Mouse (Mus musculus) layer of hippocampus, adult 9-11 months (tissue): Measurements from ENCODE around the gene Cabin1.

Experiments used
- DNase-seq: peaks from one replicate; pipeline ENCODE4 v3.0.0; 2022

The Cabin1 gene

GRCm38 (mm10) chr10:75634610-75635009, 129.5 kb downstream of the Cabin1 start:
- no peak for DNase-seq

DNA sequence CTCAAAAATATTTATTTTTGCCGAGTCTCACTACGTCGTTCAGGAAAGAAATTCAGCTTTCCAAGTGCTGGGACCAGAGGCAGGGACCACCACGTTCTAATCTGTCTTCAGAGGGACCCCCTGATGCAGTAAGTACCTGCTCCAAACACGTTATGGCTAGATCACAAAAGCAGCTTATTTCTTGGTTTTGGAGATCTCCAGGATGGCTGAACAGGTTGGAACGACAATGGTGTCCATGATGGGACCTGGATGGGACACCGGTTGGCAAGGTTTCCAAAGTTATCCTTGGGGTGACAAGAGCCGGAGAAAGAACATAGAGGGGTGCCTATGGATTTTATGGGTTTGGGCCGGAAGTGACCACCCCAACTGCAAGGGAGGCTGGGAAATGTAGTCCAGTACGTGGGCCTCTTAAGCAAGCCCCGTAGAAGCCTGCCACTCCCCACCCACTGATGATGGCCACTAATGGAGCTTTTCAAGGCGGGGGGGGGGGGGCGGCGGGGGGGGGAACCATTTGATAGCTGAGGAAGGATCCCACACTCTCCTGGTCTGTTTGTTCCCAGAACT, 130.5 kb downstream of the Cabin1 start:
- no peak for DNase-seq

DNA sequence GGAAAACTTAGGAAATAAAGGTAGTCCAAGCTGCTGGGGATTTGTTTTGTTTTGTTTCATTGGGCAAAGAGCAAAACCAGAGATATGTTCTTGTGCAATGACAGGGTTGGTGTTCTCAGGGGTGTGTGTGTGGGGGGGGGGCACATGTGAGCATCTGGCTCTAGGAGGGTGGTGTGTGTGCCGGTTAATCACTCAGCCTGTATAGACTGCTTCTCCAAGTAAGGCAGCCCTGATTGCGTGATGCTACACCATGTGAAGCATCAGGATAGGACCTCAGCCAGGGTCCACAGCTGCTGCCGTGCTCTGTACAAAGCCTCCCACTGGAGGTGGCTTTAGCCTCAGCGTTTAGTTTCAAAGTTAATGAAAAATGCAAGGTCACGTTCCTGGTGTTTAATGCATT, 131.1 kb downstream of the Cabin1 start:
- DNase-seq: no peak

GRCm38 (mm10) chr10:75632633-75633032, 131.5 kb downstream of the Cabin1 start:
- DNase-seq: peak; percentile 38

GRCm38 (mm10) chr10:75627490-75627889, 136.7 kb downstream of the Cabin1 start:
- no peak for DNase-seq

GRCm38 (mm10) chr10:75626991-75627390, 137.2 kb downstream of the Cabin1 start:
- no peak for DNase-seq

GRCm38 (mm10) chr10:75625920-75626319, 138.2 kb downstream of the Cabin1 start:
- DNase-seq: no peak

- DNase-seq: no peak
Observed at GRCm38 (mm10) chr10:75620818-75621217, 143.3 kb downstream of the Cabin1 start.

GRCm38 (mm10) chr10:75616044-75616443, 148.1 kb downstream of the Cabin1 start:
- no peak for DNase-seq

DNA sequence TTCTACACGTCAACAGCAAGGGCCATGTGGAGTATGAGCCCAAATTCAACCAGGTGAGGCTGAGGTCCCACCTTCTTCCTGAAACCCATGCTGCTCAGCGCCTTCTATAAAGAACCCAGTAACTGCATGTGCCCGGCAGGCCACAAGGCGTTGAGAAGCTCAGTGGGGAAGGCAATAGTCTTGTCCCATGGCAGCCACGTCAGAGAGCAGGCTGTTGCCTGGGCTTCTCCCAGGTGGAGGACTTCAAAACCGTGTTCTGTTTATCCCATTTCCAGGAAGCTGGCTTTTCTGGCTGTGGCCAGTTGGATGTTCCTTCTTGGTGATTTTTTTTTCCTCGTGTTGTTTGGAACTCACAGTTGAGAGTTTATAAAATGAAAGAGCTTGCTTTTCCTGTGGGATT, 153.7 kb downstream of the Cabin1 start:
- DNase-seq: no peak

- no peak for DNase-seq
Observed at GRCm38 (mm10) chr10:75608975-75609374, 155.2 kb downstream of the Cabin1 start.

DNA sequence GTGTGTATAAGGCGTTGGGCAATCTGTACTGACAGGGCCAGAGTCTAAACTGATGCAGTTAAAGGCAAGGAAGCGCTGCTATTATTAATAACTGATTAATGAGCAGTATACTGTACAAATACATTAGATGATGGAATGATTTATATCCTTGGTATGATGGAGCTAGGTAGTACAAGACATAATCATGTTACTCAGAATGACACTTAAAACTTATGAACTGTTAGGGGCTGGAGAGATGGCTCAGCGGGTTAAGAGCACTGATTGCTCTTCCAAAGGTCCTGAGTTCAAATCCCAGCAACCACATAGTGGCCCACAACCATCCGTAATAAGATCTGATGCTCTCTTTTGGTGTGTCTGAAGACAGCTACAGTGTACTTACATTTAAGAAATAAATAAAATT, 156.9 kb downstream of the Cabin1 start:
- DNase-seq: no peak

DNA sequence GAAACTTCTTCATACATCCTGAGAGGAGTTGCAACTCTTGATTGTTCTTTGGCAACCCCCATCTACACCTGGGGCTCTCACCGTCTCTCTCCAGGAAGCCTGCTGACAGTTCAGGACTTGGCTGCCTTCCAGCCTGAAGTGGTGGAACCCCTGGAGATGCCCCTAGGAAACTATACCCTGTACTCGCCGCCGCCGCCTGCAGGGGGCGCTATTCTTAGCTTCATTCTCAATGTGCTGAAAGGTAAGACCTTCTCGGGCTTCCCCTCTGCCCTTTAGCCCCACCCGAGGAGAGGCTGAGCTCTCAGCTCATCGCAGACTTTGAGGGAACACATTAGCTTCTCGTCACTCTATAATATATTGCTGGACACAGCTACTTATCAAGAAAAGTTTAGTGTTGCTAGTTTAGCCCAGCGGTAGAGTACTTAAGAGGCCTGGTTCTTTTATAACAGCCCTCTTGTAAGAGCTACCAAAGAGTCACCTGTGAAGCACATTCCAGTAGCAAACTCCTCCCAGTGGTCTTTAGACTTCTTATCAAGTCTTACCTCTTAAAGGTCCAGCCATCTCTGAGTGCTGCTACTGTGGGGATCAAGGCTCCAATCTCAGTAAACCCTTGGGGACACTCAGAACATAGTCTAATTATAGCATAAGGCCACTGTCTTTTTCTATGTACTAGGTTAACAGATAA, 158.8 kb downstream of the Cabin1 start:
- DNase-seq: no peak

GRCm38 (mm10) chr10:75600189-75600730, 163.9 kb downstream of the Cabin1 start:
- no peak for DNase-seq
